Mouse (Mus musculus): ENCODE measurements around the gene Pde11a.

DNA sequence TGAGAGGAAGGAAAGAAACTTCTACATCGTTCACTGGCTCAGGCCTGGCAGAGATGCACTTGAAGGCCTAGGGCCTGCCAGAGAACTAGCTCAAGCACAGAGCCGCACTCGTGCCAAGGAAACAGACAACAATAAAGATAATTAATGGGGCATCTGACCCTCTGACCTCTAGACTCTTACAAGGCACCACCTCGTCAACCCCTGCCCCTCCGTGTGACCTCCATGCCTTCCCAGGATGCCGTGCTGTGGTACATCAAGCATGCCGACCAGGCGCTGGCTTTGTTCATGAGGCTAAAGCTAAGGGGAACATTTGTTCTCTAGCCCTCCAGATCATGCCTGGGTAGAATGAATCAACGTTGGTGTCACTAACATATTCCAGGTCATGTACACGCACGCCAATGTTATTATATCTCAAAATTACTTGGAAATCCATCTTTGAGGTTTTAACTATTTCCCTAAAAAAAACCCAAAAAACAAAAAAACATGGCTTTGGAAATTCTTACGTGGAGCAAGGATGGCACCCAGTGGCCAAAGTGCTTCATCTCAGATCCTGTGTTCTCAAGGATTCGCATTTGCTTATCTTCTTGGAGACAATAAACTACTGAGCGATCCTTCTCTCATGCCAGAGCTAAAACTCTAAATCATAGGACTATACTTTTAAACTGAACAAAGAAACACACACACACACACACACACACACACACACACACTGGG, 236.5 kb downstream of the Pde11a start:
- TF ChIP-seq CTCF (IDR thresholded peaks at IDR 0.05; ENCODE audit: extremely low read depth, insufficient read depth, low read length), result peak; percentile 46; the same call in 1 of the 2 replicates
- no peak for TF ChIP-seq POLR2A (IDR thresholded peaks at IDR 0.05; ENCODE audit: extremely low read depth, insufficient read depth, low read length)

Data from cortical plate, adult 2 months (tissue).